Mouse (Mus musculus) midbrain, embryonic 14.5 days (tissue): ENCODE results near the gene Mapk6. TPM values are rescaled to one million over a fixed set of nuclear protein-coding genes. Genes with fewer than 3 reads are reported as not detected.
"Not testable (repeated sequence)": the region's sequence is repeated elsewhere in the genome, so short reads cannot be mapped to it uniquely, and the experiment has no call there.

Source experiments
- ATAC-seq: fragments of 200-750 bp; cut with Nextera tagmentation; 2 replicates; pipeline ENCODE4 v1.8.0; 2017; ENCODE audit warnings: moderate number of reproducible peaks, moderate library complexity; ENCODE audit not compliant: low FRiP score, low TSS enrichment
- DNase-seq: peaks from one replicate; pipeline ENCODE4 v3.0.0-alpha.2; 2015
- H3K27ac ChIP-seq: fragments of 300-500 bp; sonication (generic); replicated peaks from 2 replicates; pipeline ENCODE4 v1.5.1; 2014; ENCODE audit warnings: mild to moderate bottlenecking, low read depth, low read length, moderate library complexity
- H3K27me3 ChIP-seq: fragments of 300-500 bp; sonication (generic); 2 replicates; pipeline ENCODE4 v1.6.1; 2014; ENCODE audit warnings: low read length, control low read depth, mixed read lengths; ENCODE audit not compliant: control insufficient read depth, insufficient read depth
- H3K36me3 ChIP-seq: fragments of 300-500 bp; sonication (generic); 2 replicates; pipeline ENCODE4 v1.6.1; 2014; ENCODE audit warnings: low read length, control low read depth; ENCODE audit not compliant: control insufficient read depth, insufficient read depth
- H3K4me1 ChIP-seq: fragments of 300-500 bp; sonication (generic); 2 replicates; pipeline ENCODE4 v1.6.1; 2014; ENCODE audit warnings: mild to moderate bottlenecking, antibody characterized with exemption, low read length, control low read depth; ENCODE audit not compliant: control insufficient read depth, insufficient read depth
- H3K4me2 ChIP-seq: fragments of 300-500 bp; sonication (generic); 2 replicates; pipeline ENCODE4 v1.6.1; 2014; ENCODE audit warnings: mild to moderate bottlenecking, low read length, moderate library complexity
- H3K4me3 ChIP-seq: fragments of 300-500 bp; sonication (generic); replicated peaks from 2 replicates; pipeline ENCODE4 v1.5.1; 2014; ENCODE audit warnings: low read depth, low read length
- H3K9ac ChIP-seq: fragments of 300-500 bp; sonication (generic); replicated peaks from 2 replicates; pipeline ENCODE4 v1.6.1; 2014; ENCODE audit warnings: mild to moderate bottlenecking, low read length, moderate library complexity
- H3K9me3 ChIP-seq: fragments of 300-500 bp; sonication (generic); 2 replicates; pipeline ENCODE4 v1.6.1; 2016; ENCODE audit warnings: low read length, control low read depth, mixed read lengths; ENCODE audit not compliant: control insufficient read depth
- WGBS: fragments of 180-500 bp; shearing (Covaris S2); extraction: QIAGEN DNeasy Blood & Tissue Kit; methylation state at CpG from one replicate; pipeline ENCODE4 v1.1.7; 2014; 5-methylcytosine and 5-hydroxymethylcytosine counted together
- polyA plus RNA-seq: library from polyadenylated mRNA; unstranded; fragments of >200 nt; fragmentation: Nextera tagmentation; extraction: Ambion mirVana; gene quantifications from 2 replicates; pipeline ENCODE4 v1.2.1, GENCODE M21; 2014

Mapk6 gene
- polyA plus RNA-seq = 155 and 208 TPM in 2 replicates

GRCm38 (mm10) chr9:75409852-75410378 is at the start of gene Mapk6:
Mapk6 (minus strand) TSS chr9:75410005.
- peak within 1 kb of the TSS; percentile 70 for H3K4me2 ChIP-seq
- no peaks in the 10 kb centered on the region for H3K27me3 ChIP-seq
- H3K4me1 ChIP-seq = peaks cover 24% of the 10 kb centered on the region
- peak; percentile 97 for DNase-seq
- H3K4me3 ChIP-seq = peak within 1 kb of the TSS; percentile 75
- H3K9ac ChIP-seq = peak within 1 kb of the TSS; percentile 88
- H3K27ac ChIP-seq = peak within 1 kb of the TSS; percentile 99
- peak; percentile 96 for ATAC-seq
- WGBS = under 1% methylated on average over 58 of the region's 58 CpGs
- H3K9me3 ChIP-seq = no peaks in the 10 kb centered on the region
- H3K36me3 ChIP-seq = no peaks in the 10 kb centered on the region

DNA sequence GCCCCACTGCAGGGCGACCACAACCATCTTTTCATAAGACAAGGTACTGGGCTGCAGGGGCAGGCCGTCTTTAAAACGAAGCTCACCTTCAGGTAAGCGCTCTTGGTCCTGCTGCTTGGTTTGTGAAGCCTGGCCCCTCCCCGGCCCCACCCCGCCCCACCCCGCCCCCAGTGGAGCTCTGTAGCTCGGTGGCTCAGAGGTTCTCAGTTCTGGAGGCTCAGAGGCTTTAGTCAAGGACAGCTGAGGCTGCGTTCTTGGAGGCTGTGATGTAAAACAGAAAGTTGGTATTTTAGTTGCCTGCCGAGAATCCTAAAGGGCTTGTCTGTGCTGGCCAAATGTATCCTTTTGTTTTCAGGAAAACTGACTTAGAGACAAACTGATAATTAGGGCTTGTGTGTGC is 45.9 kb upstream of the Mapk6 start:
- Histone ChIP-seq H3K27me3 (no peaks in the 10 kb centered on the region), H3K4me3 (no peak overlapping the region), H3K9ac (no peak overlapping the region), H3K9me3 (no peaks in the 10 kb centered on the region), H3K4me1 (no peaks in the 10 kb centered on the region), H3K4me2 (no peak overlapping the region), H3K36me3 (peaks cover 98% of the 10 kb centered on the region), H3K27ac (no peak overlapping the region)
- 89% methylated on average over 10 of the region's 10 CpGs for WGBS
- ATAC-seq (no peak), DNase-seq (no peak)

- no peaks in the 10 kb centered on the region for H3K27me3 ChIP-seq
- 93% methylated on average over 2 of the region's 2 CpGs for WGBS
- DNase-seq = no peak
- H3K4me2 ChIP-seq = no peak overlapping the region
- H3K4me3 ChIP-seq = no peak overlapping the region
- ATAC-seq = no peak
- no peak overlapping the region for H3K27ac ChIP-seq
- H3K36me3 ChIP-seq = peaks cover 97% of the 10 kb centered on the region
- no peaks in the 10 kb centered on the region for H3K4me1 ChIP-seq
- no peak overlapping the region for H3K9ac ChIP-seq
- no peaks in the 10 kb centered on the region for H3K9me3 ChIP-seq
Measured at GRCm38 (mm10) chr9:75453994-75454393, 44.2 kb upstream of the Mapk6 start.

DNA sequence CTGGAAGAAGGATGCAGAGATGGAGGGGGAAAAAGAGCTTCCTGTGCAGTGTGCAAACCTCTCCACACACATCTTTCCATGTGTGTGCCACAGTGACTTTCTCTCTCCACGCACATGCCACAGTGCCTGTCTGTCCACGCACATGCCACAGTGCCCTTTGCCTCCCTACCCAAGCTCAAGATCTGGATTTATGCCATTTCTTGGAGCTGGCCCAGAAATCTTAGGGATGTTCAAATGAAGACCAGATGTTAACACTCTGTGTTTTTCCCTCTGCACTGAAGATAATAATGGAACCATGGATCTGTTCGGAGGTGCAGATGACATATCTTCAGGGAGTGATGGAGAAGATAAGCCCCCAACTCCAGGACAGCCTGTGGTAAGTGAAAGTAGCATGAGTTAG is 38.2 kb upstream of the Mapk6 start:
- 94% methylated on average over 3 of the region's 3 CpGs for WGBS
- ATAC-seq = no peak

DNA sequence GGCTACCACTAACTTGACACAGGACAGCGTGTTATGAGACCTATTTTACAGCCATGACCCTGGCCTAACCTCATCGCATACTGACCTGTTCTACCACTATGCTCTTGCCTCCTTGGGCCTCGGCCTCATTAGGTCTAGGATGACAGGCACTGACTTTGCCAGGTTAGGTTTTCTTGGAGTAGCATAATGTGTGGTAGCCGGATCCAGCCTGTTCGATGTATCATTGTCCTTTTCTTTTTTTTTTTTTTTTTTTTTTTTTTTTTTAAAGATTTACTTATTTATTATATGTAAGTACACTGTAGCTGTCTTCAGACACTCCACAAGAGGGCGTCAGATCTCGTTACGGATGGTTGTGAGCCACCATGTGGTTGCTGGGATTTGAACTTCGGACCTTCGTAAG is 36.8 kb upstream of the Mapk6 start:
- H3K4me2 ChIP-seq, H3K9ac ChIP-seq, H3K27me3 ChIP-seq, ATAC-seq, DNase-seq, H3K27ac ChIP-seq, H3K4me3 ChIP-seq, H3K9me3 ChIP-seq: not testable (repeated sequence)
- 87% methylated on average over 10 of the region's 10 CpGs for WGBS
- H3K4me1 ChIP-seq = peaks cover 11% of the 10 kb centered on the region
- peaks cover 68% of the 10 kb centered on the region for H3K36me3 ChIP-seq

More for the DNA sequence above, 38.2 kb upstream of the Mapk6 start:
- Histone ChIP-seq H3K4me3 (no peak overlapping the region), H3K4me1 (peaks cover under 1% of the 10 kb centered on the region; the same call in 1 of the 2 replicates), H3K27ac (no peak overlapping the region), H3K27me3 (no peaks in the 10 kb centered on the region), H3K9ac (no peak overlapping the region), H3K9me3 (no peaks in the 10 kb centered on the region), H3K4me2 (no peak overlapping the region), H3K36me3 (peaks cover 82% of the 10 kb centered on the region)
- DNase-seq = no peak

DNA sequence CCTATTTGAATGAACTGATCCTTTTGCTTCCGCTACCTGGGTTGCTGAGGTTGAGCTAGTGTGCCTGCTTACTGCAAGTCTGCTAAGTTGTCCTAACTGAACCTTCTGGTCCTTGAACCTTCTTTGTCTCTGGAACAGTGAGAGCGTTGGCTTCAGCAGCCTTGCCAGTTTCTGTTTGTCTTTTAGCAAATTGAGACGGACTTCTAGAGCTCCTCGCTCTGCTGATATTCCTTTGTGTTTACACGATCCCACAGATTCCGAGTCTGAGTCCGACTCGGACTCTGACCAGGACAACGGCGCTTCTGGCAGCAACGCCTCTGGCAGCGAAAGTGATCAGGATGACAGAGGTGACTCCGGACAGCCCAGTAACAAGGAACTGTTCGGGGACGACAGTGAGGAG is 35.2 kb upstream of the Mapk6 start:
- Histone ChIP-seq H3K27me3 (no peaks in the 10 kb centered on the region), H3K4me1 (peaks cover 11% of the 10 kb centered on the region), H3K4me2 (no peak overlapping the region), H3K9ac (no peak overlapping the region), H3K4me3 (no peak overlapping the region), H3K27ac (no peak overlapping the region), H3K9me3 (no peaks in the 10 kb centered on the region), H3K36me3 (peaks cover 55% of the 10 kb centered on the region)
- ATAC-seq (no peak), DNase-seq (no peak)
- WGBS = 92% methylated on average over 15 of the region's 15 CpGs

DNA sequence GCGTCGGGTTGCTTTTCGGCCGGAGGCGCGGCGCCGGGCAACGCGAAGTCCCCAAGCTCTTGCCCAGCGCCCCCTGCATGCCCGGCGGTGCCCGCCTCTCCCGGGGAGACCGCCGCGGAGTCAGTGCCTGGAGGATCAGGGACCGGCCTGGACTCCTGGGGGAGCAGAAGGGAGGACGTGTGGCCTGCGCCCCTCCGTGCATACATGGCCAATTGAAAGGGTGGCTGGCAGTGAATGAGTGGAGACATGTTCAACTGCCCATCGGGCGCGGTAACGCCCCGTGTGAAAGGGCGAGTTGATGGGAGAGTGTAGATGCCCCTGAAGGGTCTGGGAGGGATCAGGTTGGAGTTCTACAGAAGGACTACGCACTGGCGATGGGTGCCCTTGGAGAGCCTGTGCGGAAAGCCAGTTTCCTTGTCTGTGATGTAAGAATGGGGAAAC is 31.9 kb upstream of the Mapk6 start:
- peak overlapping the region; percentile 76 for H3K4me3 ChIP-seq
- peak overlapping the region; percentile 89 for H3K9ac ChIP-seq
- H3K36me3 ChIP-seq = peaks cover 23% of the 10 kb centered on the region
- no peaks in the 10 kb centered on the region for H3K9me3 ChIP-seq
- H3K4me2 ChIP-seq = peak overlapping the region; percentile 68
- ATAC-seq = peak; percentile 83
- WGBS = under 1% methylated on average over 31 of the region's 31 CpGs
- H3K4me1 ChIP-seq = peaks cover 11% of the 10 kb centered on the region
- no peaks in the 10 kb centered on the region for H3K27me3 ChIP-seq
- no peak for DNase-seq
- H3K27ac ChIP-seq = peak overlapping the region; percentile 85

DNA sequence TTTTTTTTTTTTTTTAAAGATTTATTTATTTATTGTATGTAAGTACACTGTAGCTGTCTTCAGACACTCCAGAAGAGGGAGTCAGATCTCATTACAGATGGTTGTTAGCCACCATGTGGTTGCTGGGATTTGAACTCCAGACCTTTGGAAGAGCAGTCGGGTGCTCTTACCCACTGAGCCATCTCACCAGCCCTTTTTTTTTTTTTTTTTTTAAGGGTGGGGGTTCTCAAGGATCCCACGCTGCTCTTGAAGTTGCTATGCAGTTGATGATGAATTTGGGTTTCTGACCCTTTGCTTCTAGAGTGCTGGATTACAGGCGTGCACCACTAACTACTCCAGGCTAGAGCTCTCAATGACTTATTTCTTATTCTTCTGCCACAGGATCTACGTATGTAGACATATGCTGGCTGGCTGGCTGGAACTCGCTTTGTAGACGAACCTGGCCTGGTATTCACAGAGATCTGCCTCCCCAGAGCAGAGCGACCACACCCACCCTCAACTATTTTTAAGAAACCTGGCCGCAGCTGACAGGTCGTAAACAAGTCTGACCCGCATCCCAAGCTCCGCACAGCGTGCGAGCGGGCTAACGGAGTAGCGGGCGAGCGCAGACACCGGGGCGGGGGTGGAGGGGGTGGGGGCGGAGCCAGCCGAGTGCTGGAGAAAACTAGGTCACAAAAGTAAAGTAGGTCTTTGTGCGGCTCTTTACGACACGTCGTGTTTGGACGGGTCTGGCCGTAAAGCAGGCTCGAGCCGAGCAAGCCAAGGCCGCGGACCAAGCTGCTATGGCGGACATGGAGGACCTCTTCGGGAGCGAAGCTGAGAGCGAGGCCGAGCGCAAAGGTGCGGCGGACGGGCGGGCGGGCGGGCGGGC is 31.2 kb upstream of the Mapk6 start, which contains the start of gene Leo1:
Gene Leo1, plus strand, starts transcription at position 729 of the 871 bp plus-strand sequence.
- Histone ChIP-seq H3K4me2 (peak within 1 kb of the TSS; percentile 68), H3K36me3 (peaks cover 18% of the 10 kb centered on the region), H3K9ac (peak within 1 kb of the TSS; percentile 89), H3K27me3 (no peaks in the 10 kb centered on the region), H3K9me3 (no peaks in the 10 kb centered on the region), H3K27ac (peak within 1 kb of the TSS; percentile 85), H3K4me3 (peak within 1 kb of the TSS; percentile 76), H3K4me1 (peaks cover 11% of the 10 kb centered on the region)
- DNase-seq = peak; percentile 95
- WGBS = 1% methylated on average over 45 of the region's 45 CpGs
- ATAC-seq = peak; percentile 91
